Mouse (Mus musculus): ENCODE results near the gene Cebpe. TPM values are rescaled to one million over a fixed set of nuclear protein-coding genes. Genes with fewer than 3 reads are reported as not detected.

Cebpe gene
- total RNA-seq, 2 experiments from 2014 or later = 23.1 to 63.7 TPM

DNA sequence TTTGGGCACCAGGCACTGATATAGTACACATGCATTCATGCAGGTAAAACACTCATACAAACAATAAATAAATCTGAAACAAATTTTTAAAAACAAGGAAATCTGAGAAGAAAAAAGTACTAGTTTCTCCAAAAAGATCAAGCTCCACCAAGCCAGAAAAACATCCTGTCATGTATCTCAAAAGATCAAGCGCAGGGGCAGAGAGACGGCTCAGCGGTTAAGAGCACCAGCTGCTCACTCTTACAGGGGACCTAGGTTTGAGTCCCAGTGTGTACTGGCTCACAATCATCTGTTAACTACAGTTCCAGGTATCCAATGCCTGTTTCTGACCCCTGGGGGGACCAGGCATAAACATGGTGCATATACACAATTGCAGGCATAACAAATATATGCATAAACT is 29.6 kb downstream of the Cebpe start:
- no peak for ATAC-seq (replicated peaks; ENCODE audit: poor library complexity, severe bottlenecking)

DNA sequence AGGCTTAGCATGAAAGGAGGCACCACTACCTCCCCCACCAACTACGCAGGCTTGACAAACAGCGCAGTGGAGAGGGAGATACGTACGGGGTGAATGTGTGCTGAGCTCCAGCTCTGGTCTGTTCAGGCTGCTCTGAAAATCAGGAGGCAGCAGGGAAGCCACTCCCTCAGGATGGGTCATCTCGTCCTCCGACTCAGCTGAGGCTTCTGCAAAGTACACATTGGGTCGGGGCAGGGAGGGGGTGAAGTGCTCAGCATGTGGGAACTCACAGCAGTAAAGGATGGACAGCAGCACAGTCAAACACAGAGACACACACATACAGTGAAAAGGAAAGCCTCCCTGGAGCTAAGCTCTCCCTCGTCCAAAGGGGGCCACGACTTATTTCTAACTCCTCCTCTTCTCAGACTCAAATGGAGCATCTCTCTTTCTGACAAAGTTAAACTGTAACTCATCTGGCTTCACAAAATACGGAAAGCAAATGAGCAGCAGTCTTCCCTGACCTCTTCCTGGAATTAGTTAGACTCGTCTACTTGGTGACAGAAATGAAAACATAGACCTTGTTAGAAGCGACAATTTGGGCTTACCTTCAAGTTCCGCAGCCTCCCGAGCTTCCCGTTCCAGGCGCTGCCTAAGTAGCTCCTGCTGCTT is 33.2 kb downstream of the Cebpe start:
- ATAC-seq (replicated peaks; ENCODE audit: poor library complexity, severe bottlenecking) = no peak

GRCm38 (mm10) chr14:54676290-54676689 is 35.7 kb downstream of the Cebpe start:
- ATAC-seq (replicated peaks; ENCODE audit: poor library complexity, severe bottlenecking) = no peak

- ATAC-seq (replicated peaks; ENCODE audit: poor library complexity, severe bottlenecking) = no peak
These were observed 37.7 kb downstream of the Cebpe start for GRCm38 (mm10) chr14:54674317-54674716.

GRCm38 (mm10) chr14:54669381-54669780 is 42.6 kb downstream of the Cebpe start:
- peak; percentile 66 for ATAC-seq (replicated peaks; ENCODE audit: poor library complexity, severe bottlenecking)

GRCm38 (mm10) chr14:54664477-54665222 is 47.3 kb downstream of the Cebpe start:
- ATAC-seq (replicated peaks; ENCODE audit: poor library complexity, severe bottlenecking) = no peak

Other genes starting within 250 kb of the Cebpe start
- 37.3 and 41.5 TPM in 2 replicates for gene Lrp10, start 248.0 kb downstream of the Cebpe start, total RNA-seq (2014; fragmentation: Nextera tagmentation)
- gene Lrp10, start 248.0 kb downstream of the Cebpe start, total RNA-seq (2017) = 20.0 and 23.7 TPM in 2 replicates
- not detected in 2 replicates for gene Rem2, start 236.1 kb downstream of the Cebpe start, total RNA-seq (2014; fragmentation: Nextera tagmentation)
- not detected in 2 replicates for gene Rem2, start 236.1 kb downstream of the Cebpe start, total RNA-seq (2017)
- 69.5 and 89.4 TPM in 2 replicates for gene Prmt5, start 194.6 kb downstream of the Cebpe start, total RNA-seq (2014; fragmentation: Nextera tagmentation)
- 57.4 and 68.2 TPM in 2 replicates for gene Prmt5, start 194.6 kb downstream of the Cebpe start, total RNA-seq (2017)
- 70.3 and 79.6 TPM in 2 replicates for gene Haus4, start 157.6 kb downstream of the Cebpe start, total RNA-seq (2014; fragmentation: Nextera tagmentation)
- 85.8 and 93.8 TPM in 2 replicates for gene Haus4, start 157.6 kb downstream of the Cebpe start, total RNA-seq (2017)
- 0.77 and 1.0 TPM in 2 replicates for gene Ajuba, start 134.6 kb downstream of the Cebpe start, total RNA-seq (2014; fragmentation: Nextera tagmentation)
- 1.2 and 2.1 TPM in 2 replicates for gene Ajuba, start 134.6 kb downstream of the Cebpe start, total RNA-seq (2017)
- gene 4931414P19Rik, start 106.2 kb downstream of the Cebpe start, total RNA-seq (2014; fragmentation: Nextera tagmentation) = 5.8 and 9.9 TPM in 2 replicates
- gene 4931414P19Rik, start 106.2 kb downstream of the Cebpe start, total RNA-seq (2017) = 3.6 and 4.3 TPM in 2 replicates
- gene Psmb5, start 94.2 kb downstream of the Cebpe start, total RNA-seq (2014; fragmentation: Nextera tagmentation) = 237 and 287 TPM in 2 replicates
- 63.3 and 69.9 TPM in 2 replicates for gene Psmb5, start 94.2 kb downstream of the Cebpe start, total RNA-seq (2017)
- 0.09 TPM in 1 of 2 replicates, not detected in the other for gene Psmb11, start 90.7 kb downstream of the Cebpe start, total RNA-seq (2014; fragmentation: Nextera tagmentation)
- gene Psmb11, start 90.7 kb downstream of the Cebpe start, total RNA-seq (2017) = not detected in 2 replicates
- gene Gm17606, start 71.2 kb downstream of the Cebpe start, total RNA-seq (2014; fragmentation: Nextera tagmentation) = not detected in 2 replicates
- not detected in 2 replicates for gene Gm17606, start 71.2 kb downstream of the Cebpe start, total RNA-seq (2017)
- gene Cdh24, start 70.8 kb downstream of the Cebpe start, total RNA-seq (2014; fragmentation: Nextera tagmentation) = 0.54 and 1.4 TPM in 2 replicates
- gene Cdh24, start 70.8 kb downstream of the Cebpe start, total RNA-seq (2017) = 0.39 and 0.41 TPM in 2 replicates
- gene 1700123O20Rik, start 26.0 kb downstream of the Cebpe start, total RNA-seq (2014; fragmentation: Nextera tagmentation) = 44.3 and 69.7 TPM in 2 replicates
- gene 1700123O20Rik, start 26.0 kb downstream of the Cebpe start, total RNA-seq (2017) = 42.2 and 50.0 TPM in 2 replicates
- 236 and 252 TPM in 2 replicates for gene Acin1, start 25.2 kb downstream of the Cebpe start, total RNA-seq (2014; fragmentation: Nextera tagmentation)
- 198 and 208 TPM in 2 replicates for gene Acin1, start 25.2 kb downstream of the Cebpe start, total RNA-seq (2017)
- 0.15 TPM in 1 of 2 replicates, not detected in the other for gene Gm29776, start 13.3 kb downstream of the Cebpe start, total RNA-seq (2014; fragmentation: Nextera tagmentation)
- gene Gm29776, start 13.3 kb downstream of the Cebpe start, total RNA-seq (2017) = 0.22 TPM in 1 of 2 replicates, not detected in the other
- gene Slc7a8, start 69.8 kb upstream of the Cebpe start, total RNA-seq (2014; fragmentation: Nextera tagmentation) = 7.6 and 8.3 TPM in 2 replicates
- 2.0 and 3.2 TPM in 2 replicates for gene Slc7a8, start 69.8 kb upstream of the Cebpe start, total RNA-seq (2017)
- gene Rnf212b, start 102.0 kb upstream of the Cebpe start, total RNA-seq (2014; fragmentation: Nextera tagmentation) = not detected in 2 replicates
- gene Rnf212b, start 102.0 kb upstream of the Cebpe start, total RNA-seq (2017) = not detected in 2 replicates
- gene Homez, start 158.8 kb upstream of the Cebpe start, total RNA-seq (2014; fragmentation: Nextera tagmentation) = 14.3 and 19.1 TPM in 2 replicates
- gene Homez, start 158.8 kb upstream of the Cebpe start, total RNA-seq (2017) = 8.4 and 8.7 TPM in 2 replicates
- 12.2 and 21.1 TPM in 2 replicates for gene Ppp1r3e, start 165.4 kb upstream of the Cebpe start, total RNA-seq (2014; fragmentation: Nextera tagmentation)
- gene Ppp1r3e, start 165.4 kb upstream of the Cebpe start, total RNA-seq (2017) = 2.5 and 2.9 TPM in 2 replicates
- gene Bcl2l2, start 171.2 kb upstream of the Cebpe start, total RNA-seq (2014; fragmentation: Nextera tagmentation) = 9.4 and 13.5 TPM in 2 replicates
- 9.9 and 10.9 TPM in 2 replicates for gene Bcl2l2, start 171.2 kb upstream of the Cebpe start, total RNA-seq (2017)
- not detected in 2 replicates for gene Gm20521, start 171.3 kb upstream of the Cebpe start, total RNA-seq (2014; fragmentation: Nextera tagmentation)
- not detected in 2 replicates for gene Gm20521, start 171.3 kb upstream of the Cebpe start, total RNA-seq (2017)
- gene Pabpn1, start 180.3 kb upstream of the Cebpe start, total RNA-seq (2014; fragmentation: Nextera tagmentation) = 181 and 215 TPM in 2 replicates
- 286 and 319 TPM in 2 replicates for gene Pabpn1, start 180.3 kb upstream of the Cebpe start, total RNA-seq (2017)
- gene Slc22a17, start 201.0 kb upstream of the Cebpe start, total RNA-seq (2014; fragmentation: Nextera tagmentation) = 1.4 and 2.8 TPM in 2 replicates
- 0.52 and 0.77 TPM in 2 replicates for gene Slc22a17, start 201.0 kb upstream of the Cebpe start, total RNA-seq (2017)
- not detected in 2 replicates for gene Efs, start 214.0 kb upstream of the Cebpe start, total RNA-seq (2014; fragmentation: Nextera tagmentation)
- gene Efs, start 214.0 kb upstream of the Cebpe start, total RNA-seq (2017) = not detected in 2 replicates
- gene Il25, start 220.5 kb upstream of the Cebpe start, total RNA-seq (2014; fragmentation: Nextera tagmentation) = not detected in 2 replicates
- gene Il25, start 220.5 kb upstream of the Cebpe start, total RNA-seq (2017) = not detected in 2 replicates
- gene Cmtm5, start 224.1 kb upstream of the Cebpe start, total RNA-seq (2014; fragmentation: Nextera tagmentation) = not detected in 2 replicates
- not detected in 2 replicates for gene Cmtm5, start 224.1 kb upstream of the Cebpe start, total RNA-seq (2017)

All from granulocyte monocyte progenitor cell, adult 5-6 weeks (primary cell).